Mouse (Mus musculus) cerebellum, adult 9-11 months (tissue): ENCODE measurements at regions not wholly inside any gene's neighbourhood (a gene's known extent, or its start where the extent isn't known, plus 50 kb on each side); places are given as distances from the start of the nearest gene placed in this dataset.
A peak's percentile ranks its signal among the peaks of the same experiment; 100 is the strongest.

Experiments
- DNase-seq: peaks from one replicate; pipeline ENCODE4 v3.0.0; 2022

- DNase-seq, result no peak
Observed at GRCm38 (mm10) chr1:33271437-33272145, 398.0 kb downstream of the Prim2 start.

GRCm38 (mm10) chr1:33269162-33269561 lies 400.4 kb downstream of the Prim2 start:
- DNase-seq, result no peak

- DNase-seq, result no peak
Observed at GRCm38 (mm10) chr1:33265731-33266415, 403.7 kb downstream of the Prim2 start.

- no peak for DNase-seq
Observed at GRCm38 (mm10) chr1:33249474-33249873, 420.1 kb downstream of the Prim2 start.

GRCm38 (mm10) chr1:33247076-33247475 lies 422.5 kb downstream of the Prim2 start:
- DNase-seq, result peak; percentile 6

- DNase-seq, result no peak
Observed at GRCm38 (mm10) chr1:33245186-33245585, 424.4 kb downstream of the Prim2 start.

GRCm38 (mm10) chr1:33244691-33245090 lies 424.9 kb downstream of the Prim2 start:
- no peak for DNase-seq

GRCm38 (mm10) chr1:33222997-33223396 lies 446.6 kb downstream of the Prim2 start:
- DNase-seq, result no peak

GRCm38 (mm10) chr1:33214815-33215214 lies 454.8 kb downstream of the Prim2 start:
- DNase-seq, result peak; percentile 2

- DNase-seq, result no peak
Observed at GRCm38 (mm10) chr1:33214394-33214793, 455.2 kb downstream of the Prim2 start.

GRCm38 (mm10) chr1:33201571-33202189 lies 467.9 kb downstream of the Prim2 start:
- DNase-seq, result no peak

GRCm38 (mm10) chr1:33195114-33195513 lies 474.5 kb downstream of the Prim2 start:
- DNase-seq, result no peak

- no peak for DNase-seq
Observed at GRCm38 (mm10) chr1:33174646-33175435, 494.8 kb downstream of the Prim2 start.

GRCm38 (mm10) chr1:33136991-33137390 lies 532.6 kb downstream of the Prim2 start:
- no peak for DNase-seq

- DNase-seq, result no peak
Observed at GRCm38 (mm10) chr1:33130351-33130750, 539.2 kb downstream of the Prim2 start.

- DNase-seq, result no peak
Observed at GRCm38 (mm10) chr1:33125062-33125461, 544.5 kb downstream of the Prim2 start.

- DNase-seq, result no peak
Observed at GRCm38 (mm10) chr1:33106286-33106685, 559.2 kb upstream of the Gm5415 start.

GRCm38 (mm10) chr1:33104296-33104695 lies 557.2 kb upstream of the Gm5415 start:
- DNase-seq, result no peak

GRCm38 (mm10) chr1:33098062-33098461 lies 551.0 kb upstream of the Gm5415 start:
- no peak for DNase-seq

GRCm38 (mm10) chr1:33096851-33097250 lies 549.8 kb upstream of the Gm5415 start:
- no peak for DNase-seq

- no peak for DNase-seq
Observed at GRCm38 (mm10) chr1:33074551-33074950, 527.5 kb upstream of the Gm5415 start.

GRCm38 (mm10) chr1:33058010-33058409 lies 510.9 kb upstream of the Gm5415 start:
- DNase-seq, result no peak

GRCm38 (mm10) chr1:33044388-33044787 lies 497.3 kb upstream of the Gm5415 start:
- DNase-seq, result no peak
